Mouse (Mus musculus) frontal cortex, postnatal 25 days (tissue): ENCODE data around the gene Acd.

Source experiments
- DNase-seq, 2 experiments: peaks; one replicate each; pipeline ENCODE4 v3.0.0; 2022; ENCODE audit warnings: low spot score in 2 of 2

The Acd gene

GRCm38 (mm10) chr8:105700966-105701824 is at the start of gene Acd, which contains the start of gene Pard6a:
Acd (minus strand) TSS chr8:105701102.
Pard6a (plus strand) TSS chr8:105701148.
- DNase-seq = peak; percentile 91

GRCm38 (mm10) chr8:105750606-105751005 is 49.7 kb upstream of the Acd start:
- DNase-seq = no peak

GRCm38 (mm10) chr8:105743301-105743700 is 42.4 kb upstream of the Acd start:
- DNase-seq = no peak

- DNase-seq = no peak
Measured at GRCm38 (mm10) chr8:105739216-105739615, 38.3 kb upstream of the Acd start.

DNA sequence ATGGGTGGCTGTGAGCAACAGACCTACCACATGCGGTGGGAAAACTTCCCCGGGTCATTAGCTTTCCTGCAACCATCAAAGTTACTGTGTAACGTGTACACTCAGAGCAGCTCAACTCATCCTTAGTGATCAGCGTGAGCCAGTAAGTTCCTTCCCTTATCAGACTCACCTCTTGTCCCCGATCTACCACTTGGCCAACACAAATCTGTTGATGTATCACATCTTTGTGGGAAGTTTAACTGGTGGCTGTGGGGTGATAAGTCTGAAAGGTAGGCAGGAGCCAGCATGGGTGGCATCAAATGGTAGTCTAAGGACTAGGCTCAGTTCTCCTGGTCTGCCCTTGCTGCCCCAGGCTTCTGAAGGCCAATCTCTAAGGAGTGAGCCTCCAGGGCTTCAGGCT is 31.3 kb upstream of the Acd start:
- DNase-seq = no peak

DNA sequence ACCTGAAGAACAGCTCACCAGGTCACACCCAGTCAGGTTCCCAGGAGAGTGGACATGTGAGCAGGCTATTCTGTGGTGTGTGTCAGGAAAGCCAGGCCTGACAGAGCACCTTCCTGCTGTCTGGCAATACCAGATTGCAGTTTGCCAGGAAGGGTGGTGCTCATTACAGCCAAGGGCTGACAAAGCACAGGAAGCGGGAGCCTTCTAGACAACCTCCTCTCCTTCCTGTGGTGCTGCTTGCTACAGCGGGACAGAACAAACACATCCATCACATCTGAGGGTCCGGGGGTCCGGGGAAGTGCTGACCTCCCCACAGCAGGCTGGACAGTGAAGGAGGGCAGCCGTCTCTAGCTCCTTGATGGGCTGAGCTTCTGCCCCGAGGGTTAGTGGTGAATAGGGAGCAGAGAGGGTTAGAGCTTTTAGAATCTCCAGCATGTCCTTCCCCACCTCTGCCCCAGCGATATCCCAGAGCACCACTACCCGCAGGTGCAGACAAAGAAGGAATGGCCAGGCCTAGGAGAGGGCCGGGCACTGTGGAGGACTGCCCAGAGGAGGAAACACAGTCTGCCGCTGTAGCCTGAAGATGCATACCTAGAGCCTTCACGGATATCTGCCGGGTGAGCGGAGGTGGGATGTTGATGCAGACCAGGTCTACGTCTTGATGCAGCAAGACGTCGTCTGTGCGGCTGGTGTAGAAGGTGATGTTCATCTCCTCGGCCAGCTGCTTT is 26.7 kb upstream of the Acd start:
- no peak for DNase-seq

- DNase-seq = no peak
Measured at GRCm38 (mm10) chr8:105725726-105726125, 24.8 kb upstream of the Acd start.

GRCm38 (mm10) chr8:105722861-105723260 is 22.0 kb upstream of the Acd start:
- DNase-seq = no peak

- DNase-seq = no peak
Measured at GRCm38 (mm10) chr8:105719637-105720036, 18.7 kb upstream of the Acd start.

DNA sequence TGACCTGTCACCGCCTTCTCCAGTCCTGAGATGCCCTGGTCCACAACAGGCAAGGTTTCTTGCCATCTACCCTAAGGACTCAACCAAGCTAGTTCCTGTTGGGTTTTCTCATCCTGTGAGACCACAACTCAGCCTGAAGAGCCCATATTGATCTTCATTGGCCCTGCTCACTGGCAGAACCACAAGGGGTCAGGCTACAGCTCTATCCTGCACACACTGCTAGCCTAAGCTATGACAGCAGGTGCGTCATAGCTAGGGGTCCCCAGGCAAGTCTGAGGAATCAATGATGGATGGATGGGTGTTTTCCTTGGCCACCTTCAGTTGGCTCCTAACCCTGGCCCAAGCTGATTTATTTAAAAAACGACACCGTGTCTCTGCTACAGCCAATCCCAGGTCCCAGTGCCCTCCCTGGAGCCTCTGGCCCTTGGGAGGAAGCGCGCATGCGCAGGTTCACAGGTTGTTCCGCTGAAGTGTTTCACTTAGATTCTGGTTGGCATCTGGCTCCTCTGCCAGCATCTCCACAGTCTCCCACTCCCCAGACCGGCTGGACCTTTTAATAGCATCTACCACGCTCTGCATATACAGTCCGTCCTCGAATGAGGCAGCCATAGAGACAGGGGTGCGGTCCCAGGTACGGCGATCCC is 15.5 kb upstream of the Acd start:
- DNase-seq = no peak

DNA sequence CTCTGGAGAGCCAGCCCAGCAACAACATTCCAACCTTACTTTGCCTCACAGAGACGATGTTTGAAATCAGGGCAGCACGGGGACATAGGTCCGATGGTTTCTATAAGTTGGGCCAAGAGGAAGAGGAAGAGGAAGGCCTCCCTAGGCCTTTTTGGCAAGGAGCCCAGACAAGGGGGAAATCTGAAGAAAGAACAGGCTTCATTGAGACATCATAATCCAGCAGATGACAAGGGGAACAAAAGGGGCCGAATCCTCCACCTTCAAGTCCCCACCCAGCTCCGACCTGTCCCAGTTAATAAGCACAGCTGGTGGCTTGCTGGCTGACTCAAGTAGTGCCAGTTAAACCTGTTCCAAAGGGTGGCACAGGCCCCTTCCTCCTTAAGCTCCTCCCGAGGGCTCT is 14.1 kb upstream of the Acd start:
- no peak for DNase-seq

DNA sequence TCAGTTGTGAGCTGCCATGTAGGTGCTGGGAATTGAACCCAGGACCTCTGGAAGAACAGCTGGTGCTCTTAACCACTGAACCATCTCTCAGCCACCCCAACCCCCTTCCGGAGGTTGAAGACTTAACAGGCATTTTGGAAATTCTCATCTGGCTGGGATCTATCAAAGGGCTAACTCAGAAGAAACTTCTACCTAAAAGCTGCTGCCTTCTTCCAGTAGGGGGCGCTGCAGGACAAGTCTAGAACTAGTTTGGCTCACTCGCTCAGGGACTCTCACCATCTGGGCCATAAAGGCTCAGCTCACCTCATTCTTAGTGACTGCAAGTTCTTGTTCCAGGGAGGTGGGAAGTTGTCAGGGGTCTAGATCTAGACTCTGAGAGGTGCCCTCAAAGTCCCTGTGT is 13.2 kb upstream of the Acd start:
- peak; percentile 72 to 76 for DNase-seq

GRCm38 (mm10) chr8:105712286-105712685 is 11.4 kb upstream of the Acd start:
- DNase-seq = no peak

- DNase-seq = no peak
Measured at GRCm38 (mm10) chr8:105709317-105709716, 8.4 kb upstream of the Acd start.

DNA sequence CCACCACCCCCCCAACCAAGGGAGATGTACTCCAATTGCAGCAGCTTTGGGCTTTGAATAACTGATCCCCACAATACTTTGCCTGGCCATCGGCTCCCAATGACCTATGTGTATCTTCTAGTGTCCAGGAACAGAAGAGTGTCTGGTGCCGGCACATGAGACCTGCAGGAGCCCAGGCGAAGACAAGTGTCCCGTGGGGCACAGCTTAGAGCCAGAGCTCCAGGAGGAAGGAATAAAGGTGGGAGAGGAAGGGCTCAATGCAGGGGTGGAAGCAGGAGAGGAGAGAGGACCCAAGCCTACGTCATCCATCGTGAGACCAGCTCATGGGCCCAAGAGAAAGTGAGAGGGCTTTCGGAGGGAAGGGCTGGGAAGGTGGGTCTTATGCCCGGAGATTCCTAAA is 7.8 kb upstream of the Acd start:
- DNase-seq = no peak

- DNase-seq = peak; percentile 54 to 64
Measured at GRCm38 (mm10) chr8:105707498-105708403, 6.8 kb upstream of the Acd start, which contains the start of the genes 4933405L10Rik and Enkd1. 4933405L10Rik (plus strand) TSS chr8:105707655. Enkd1 (minus strand) TSS chr8:105708210.

DNA sequence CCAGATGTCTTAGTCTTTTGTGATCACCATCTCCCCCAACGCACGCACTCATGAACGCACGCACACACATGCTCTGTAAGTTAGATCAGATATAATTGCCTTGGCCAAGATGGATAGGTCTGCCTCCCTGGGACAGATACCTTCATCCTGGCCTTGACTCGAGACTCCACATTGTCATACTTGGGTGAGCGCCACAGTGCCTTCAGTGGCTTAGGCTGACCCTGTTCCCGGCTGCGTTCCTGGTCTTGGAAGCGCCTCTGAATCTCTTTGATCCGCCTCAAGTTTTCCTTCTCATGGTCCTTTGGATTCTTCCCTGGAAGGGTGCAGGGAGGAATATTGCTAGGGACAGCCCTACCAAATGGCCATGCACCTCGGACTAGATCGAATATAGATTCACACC is 5.5 kb upstream of the Acd start:
- DNase-seq = no peak

DNA sequence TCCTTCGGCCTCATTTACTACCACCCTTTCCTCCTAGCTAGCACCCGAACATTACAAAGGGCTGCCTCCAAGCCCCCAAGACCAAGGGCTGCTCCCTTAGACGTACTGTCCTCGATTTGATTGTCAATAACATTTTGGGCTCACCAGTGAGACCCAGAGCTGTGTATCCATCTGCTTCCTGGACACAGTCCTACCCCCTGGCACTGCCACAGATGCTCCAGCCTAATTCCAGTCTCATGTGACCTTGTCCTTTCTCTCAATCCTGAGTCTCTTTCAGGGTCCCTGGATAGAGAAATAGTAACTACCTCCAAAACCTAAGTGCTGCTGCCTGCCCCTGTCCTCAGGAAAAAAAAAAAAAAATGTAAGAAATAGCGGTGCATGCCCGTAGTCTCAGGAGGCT is 4.1 kb upstream of the Acd start:
- DNase-seq = no peak

DNA sequence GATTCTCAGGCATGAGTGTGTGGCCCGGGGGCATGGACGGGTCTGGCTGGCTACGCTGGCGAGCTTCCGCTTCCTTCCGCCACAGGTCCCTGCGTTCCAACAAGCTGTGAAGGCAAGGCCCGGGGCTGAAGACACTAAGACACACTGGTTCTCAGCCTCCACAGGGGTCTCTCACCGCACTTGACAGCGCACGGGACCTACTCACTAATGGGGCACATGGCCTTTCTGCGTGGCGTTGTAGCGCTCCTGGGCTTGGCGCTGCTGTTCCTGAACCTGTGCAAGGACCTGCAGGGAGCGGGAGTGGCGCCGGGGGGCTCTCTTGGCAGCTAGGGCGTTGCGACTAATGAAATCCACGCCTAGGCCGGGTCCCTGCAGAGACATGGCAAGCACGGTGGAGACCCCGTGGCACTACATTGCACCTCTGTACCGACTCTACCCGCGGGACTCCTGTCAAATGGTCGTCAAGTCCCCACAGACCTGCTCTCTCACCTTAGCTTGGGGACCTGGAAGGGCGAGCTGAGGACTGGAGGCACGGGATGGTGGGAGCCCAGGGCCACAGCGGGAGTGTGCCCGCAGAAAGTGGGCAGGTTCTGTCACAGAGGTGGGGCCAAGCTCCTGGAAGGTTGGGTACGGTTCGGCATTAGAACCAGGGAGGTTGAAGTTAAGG is 3.4 kb upstream of the Acd start:
- DNase-seq = no peak

- DNase-seq = no peak
Measured at GRCm38 (mm10) chr8:105702731-105703415, 2.0 kb upstream of the Acd start.
